Mouse (Mus musculus): ENCODE results near the gene Dhx9. TPM values are rescaled to one million over a fixed set of nuclear protein-coding genes. Genes with fewer than 3 reads are reported as not detected.
"Not testable (repeated sequence)": the region's sequence is repeated elsewhere in the genome, so short reads cannot be mapped to it uniquely, and the experiment has no call there.

Gene Dhx9
- polyA plus RNA-seq, 1 experiment from 2014 or later: 27.0 TPM

DNA sequence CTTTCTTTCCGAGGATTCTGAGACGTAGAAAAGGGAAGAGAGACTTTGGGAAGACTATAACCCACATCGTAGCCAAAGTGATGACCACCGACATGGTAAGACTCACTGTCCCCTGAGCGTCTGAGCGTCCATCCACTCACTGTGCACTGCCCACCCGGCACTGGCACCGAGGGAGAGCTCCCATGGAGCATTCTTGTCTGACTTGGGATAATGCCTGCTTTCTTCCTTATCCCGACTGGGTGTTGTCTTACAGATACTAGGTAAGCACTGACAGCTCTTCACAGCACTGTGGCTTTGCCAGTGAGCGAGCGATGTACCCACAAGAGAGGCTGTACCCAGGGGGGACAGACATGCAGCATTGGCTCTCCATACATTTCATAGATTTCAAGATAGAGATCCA lies 49.9 kb downstream of the Dhx9 start:
- no peak overlapping the region for H3K27ac ChIP-seq (ENCODE audit: low read depth, low read length)
- no peaks in the 10 kb centered on the region for H3K36me3 ChIP-seq (ENCODE audit: control insufficient read depth, insufficient read depth, low read length)
- H3K4me2 ChIP-seq: no peak overlapping the region
- H3K9ac ChIP-seq (ENCODE audit: low read length): no peak overlapping the region
- H3K9me3 ChIP-seq (ENCODE audit: control insufficient read depth, low read length): no peaks in the 10 kb centered on the region
- ATAC-seq (ENCODE audit: low FRiP score) (no peak), DNase-seq (ENCODE audit: low spot score, missing footprints) (peak; percentile 70)
- no peaks in the 10 kb centered on the region for H3K4me1 ChIP-seq (ENCODE audit: control insufficient read depth, insufficient read depth, low read length)
- WGBS: 88% methylated on average over 11 of the region's 11 CpGs
- H3K27me3 ChIP-seq (ENCODE audit: control insufficient read depth, insufficient read depth, low read length): no peaks in the 10 kb centered on the region
- H3K4me3 ChIP-seq (ENCODE audit: low read depth, low read length): no peak overlapping the region

GRCm38 (mm10) chr1:153433851-153434589 lies 53.4 kb downstream of the Dhx9 start:
- Histone ChIP-seq H3K4me3 (ENCODE audit: low read depth, low read length) (no peak overlapping the region), H3K27me3 (ENCODE audit: control insufficient read depth, insufficient read depth, low read length) (no peaks in the 10 kb centered on the region), H3K9me3 (ENCODE audit: control insufficient read depth, low read length) (no peaks in the 10 kb centered on the region), H3K36me3 (ENCODE audit: control insufficient read depth, insufficient read depth, low read length) (no peaks in the 10 kb centered on the region), H3K9ac (ENCODE audit: low read length) (no peak overlapping the region), H3K4me2 (no peak overlapping the region), H3K4me1 (ENCODE audit: control insufficient read depth, insufficient read depth, low read length) (no peaks in the 10 kb centered on the region), H3K27ac (ENCODE audit: low read depth, low read length) (no peak overlapping the region)
- WGBS: 84% methylated on average over 5 of the region's 5 CpGs
- no peak for ATAC-seq (ENCODE audit: low FRiP score)
- peak; percentile 76 for DNase-seq (ENCODE audit: low spot score, missing footprints)

DNA sequence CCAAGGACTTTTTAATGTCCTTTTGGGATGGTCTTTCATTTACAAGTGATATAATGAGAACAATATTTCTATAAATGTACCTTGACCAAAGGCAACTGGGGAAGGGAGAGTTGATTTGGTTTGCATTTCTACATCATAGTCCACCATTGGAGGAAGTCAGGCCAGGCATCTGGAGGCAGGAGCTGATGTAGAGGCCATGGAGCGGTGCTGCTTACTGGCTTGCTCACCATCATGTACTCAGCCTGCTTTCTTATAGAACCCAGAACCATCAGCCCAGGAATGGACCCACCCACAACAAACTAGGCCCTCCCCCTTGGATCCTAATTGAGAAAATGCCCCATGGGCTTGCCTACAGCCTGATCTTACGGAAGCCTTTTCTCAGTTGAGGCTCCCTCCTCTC lies 55.1 kb downstream of the Dhx9 start:
- WGBS: 93% methylated on average over 2 of the region's 2 CpGs
- DNase-seq (ENCODE audit: low spot score, missing footprints): peak; percentile 70
- no peak overlapping the region for H3K27ac ChIP-seq (ENCODE audit: low read depth, low read length)
- no peaks in the 10 kb centered on the region for H3K4me1 ChIP-seq (ENCODE audit: control insufficient read depth, insufficient read depth, low read length)
- no peak overlapping the region for H3K9ac ChIP-seq (ENCODE audit: low read length)
- no peak overlapping the region for H3K4me3 ChIP-seq (ENCODE audit: low read depth, low read length)
- ATAC-seq (ENCODE audit: low FRiP score): no peak
- H3K9me3 ChIP-seq (ENCODE audit: control insufficient read depth, low read length): no peaks in the 10 kb centered on the region
- no peaks in the 10 kb centered on the region for H3K36me3 ChIP-seq (ENCODE audit: control insufficient read depth, insufficient read depth, low read length)
- H3K27me3 ChIP-seq (ENCODE audit: control insufficient read depth, insufficient read depth, low read length): no peaks in the 10 kb centered on the region
- H3K4me2 ChIP-seq: no peak overlapping the region

DNA sequence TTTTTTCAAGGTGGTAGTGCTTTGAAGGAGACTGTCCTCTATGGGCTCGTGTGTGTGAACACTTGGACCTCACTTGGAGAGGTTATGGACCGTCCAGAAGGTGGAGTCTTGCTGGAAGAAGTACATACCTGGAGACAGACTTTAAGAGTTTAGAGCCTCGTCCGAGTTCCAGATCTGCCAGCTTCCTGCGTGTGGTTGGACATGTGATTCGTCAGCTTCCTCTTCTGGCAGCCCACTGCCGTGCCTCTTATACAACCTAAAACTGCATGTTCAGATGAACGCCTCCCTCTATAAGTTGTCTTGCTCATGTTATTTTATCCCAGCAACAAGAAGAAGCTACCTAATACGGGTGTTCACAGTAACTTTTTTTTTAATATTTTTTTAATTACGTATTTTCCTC lies 55.8 kb downstream of the Dhx9 start:
- 87% methylated on average over 10 of the region's 10 CpGs for WGBS

GRCm38 (mm10) chr1:153431158-153431557 lies 56.3 kb downstream of the Dhx9 start:
- Histone ChIP-seq H3K4me2 (no peak overlapping the region), H3K4me3 (ENCODE audit: low read depth, low read length) (no peak overlapping the region), H3K27ac (ENCODE audit: low read depth, low read length) (no peak overlapping the region), H3K36me3 (ENCODE audit: control insufficient read depth, insufficient read depth, low read length) (no peaks in the 10 kb centered on the region), H3K27me3 (ENCODE audit: control insufficient read depth, insufficient read depth, low read length) (no peaks in the 10 kb centered on the region), H3K9me3 (ENCODE audit: control insufficient read depth, low read length) (no peaks in the 10 kb centered on the region), H3K9ac (ENCODE audit: low read length) (no peak overlapping the region), H3K4me1 (ENCODE audit: control insufficient read depth, insufficient read depth, low read length) (no peaks in the 10 kb centered on the region)
- ATAC-seq (ENCODE audit: low FRiP score): no peak
- WGBS: 72% methylated on average over 7 of the region's 7 CpGs
- DNase-seq (ENCODE audit: low spot score, missing footprints): peak; percentile 72

More for the DNA sequence above, 55.8 kb downstream of the Dhx9 start:
- no peak overlapping the region for H3K4me3 ChIP-seq (ENCODE audit: low read depth, low read length)
- H3K9me3 ChIP-seq (ENCODE audit: control insufficient read depth, low read length): no peaks in the 10 kb centered on the region
- no peak overlapping the region for H3K4me2 ChIP-seq
- H3K4me1 ChIP-seq (ENCODE audit: control insufficient read depth, insufficient read depth, low read length): no peaks in the 10 kb centered on the region
- H3K27me3 ChIP-seq (ENCODE audit: control insufficient read depth, insufficient read depth, low read length): no peaks in the 10 kb centered on the region
- H3K9ac ChIP-seq (ENCODE audit: low read length): no peak overlapping the region
- no peaks in the 10 kb centered on the region for H3K36me3 ChIP-seq (ENCODE audit: control insufficient read depth, insufficient read depth, low read length)
- DNase-seq (ENCODE audit: low spot score, missing footprints) (no peak), ATAC-seq (ENCODE audit: low FRiP score) (no peak)
- H3K27ac ChIP-seq (ENCODE audit: low read depth, low read length): no peak overlapping the region

DNA sequence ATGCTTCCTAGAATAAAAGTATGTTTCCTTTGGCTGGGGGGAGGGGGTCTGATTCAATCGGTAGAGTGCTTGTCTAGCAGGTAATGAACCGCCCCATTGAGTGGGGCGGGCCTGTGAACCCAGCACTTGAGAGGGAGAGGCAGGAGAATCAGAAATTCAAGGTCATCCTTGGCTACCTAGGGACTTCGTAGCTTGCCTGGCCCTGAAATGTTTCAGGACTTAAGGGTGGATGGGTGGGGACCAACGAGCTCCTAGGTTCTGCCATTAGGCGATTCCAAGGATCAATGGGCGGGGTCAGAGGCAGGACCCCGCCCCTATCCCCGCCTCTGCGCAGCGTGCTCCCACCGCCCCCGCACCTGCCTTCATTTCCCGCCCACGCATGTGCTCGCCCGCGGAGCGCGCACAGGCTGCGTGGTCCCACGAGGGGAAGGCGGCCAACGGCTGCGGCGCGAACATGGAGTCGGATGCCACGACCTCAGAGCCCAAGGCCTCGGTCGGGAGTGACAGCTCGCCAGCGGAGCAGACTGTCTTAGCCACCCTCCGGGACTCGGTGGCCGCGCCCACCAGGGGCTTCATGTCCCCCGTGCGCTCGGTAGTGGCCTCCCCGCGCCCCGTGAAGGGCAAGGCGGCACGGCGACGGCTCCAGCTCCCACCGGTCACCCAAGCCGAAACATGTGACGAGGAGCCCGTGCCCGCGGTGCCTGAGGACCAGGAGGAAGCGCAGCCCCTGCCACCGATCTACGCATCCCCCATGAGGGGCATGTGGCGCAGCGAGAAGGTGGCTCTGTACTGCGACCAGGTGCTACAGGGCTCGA lies 62.5 kb downstream of the Dhx9 start, which contains the start of gene Shcbp1l:
Shcbp1l (plus strand) TSS at position 393 of the 815 bp plus-strand sequence.
- WGBS: 2% methylated on average over 60 of the region's 60 CpGs

DNA sequence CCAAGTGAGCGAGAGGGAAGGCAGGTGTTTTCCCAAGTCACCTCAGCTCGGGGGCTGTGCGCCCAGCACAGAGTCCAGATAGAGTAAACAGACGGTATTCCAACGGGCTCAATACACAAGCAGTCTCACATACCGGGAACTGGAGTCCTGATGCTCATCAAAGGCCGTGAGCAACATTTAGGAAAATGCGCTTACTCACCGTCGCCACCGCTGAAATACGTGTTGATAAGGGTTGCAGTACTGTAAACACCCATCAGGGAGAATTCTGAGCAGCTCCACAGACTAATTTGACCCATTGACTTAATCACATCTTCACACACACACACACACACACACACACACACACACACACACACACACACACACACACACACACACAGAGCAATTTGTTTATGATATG lies 63.2 kb downstream of the Dhx9 start:
- ATAC-seq (ENCODE audit: low FRiP score) (0 out of 2 replicates have a peak, but pooled peaks have one; percentile 15), DNase-seq (ENCODE audit: low spot score, missing footprints) (no peak)
- Histone ChIP-seq H3K4me1 (ENCODE audit: control insufficient read depth, insufficient read depth, low read length) (peaks cover 2% of the 10 kb centered on the region; the same call in 1 of the 2 replicates), H3K27ac (ENCODE audit: low read depth, low read length) (no peak overlapping the region), H3K4me3 (ENCODE audit: low read depth, low read length) (peak overlapping the region; percentile 53), H3K4me2 (peak overlapping the region; percentile 93), H3K9ac (ENCODE audit: low read length) (no peak overlapping the region), H3K9me3 (ENCODE audit: control insufficient read depth, low read length) (no peaks in the 10 kb centered on the region), H3K36me3 (ENCODE audit: control insufficient read depth, insufficient read depth, low read length) (no peaks in the 10 kb centered on the region), H3K27me3 (ENCODE audit: control insufficient read depth, insufficient read depth, low read length) (peaks cover 11% of the 10 kb centered on the region; the same call in 1 of the 2 replicates)
- WGBS: 44% methylated on average over 12 of the region's 12 CpGs

More for the DNA sequence above, 62.5 kb downstream of the Dhx9 start, which contains the start of gene Shcbp1l:
- Histone ChIP-seq H3K4me1 (ENCODE audit: control insufficient read depth, insufficient read depth, low read length) (peaks cover 2% of the 10 kb centered on the region; the same call in 1 of the 2 replicates), H3K4me3 (ENCODE audit: low read depth, low read length) (peak within 1 kb of the TSS; percentile 53), H3K27me3 (ENCODE audit: control insufficient read depth, insufficient read depth, low read length) (peaks cover 11% of the 10 kb centered on the region; the same call in 1 of the 2 replicates), H3K9ac (ENCODE audit: low read length) (peak within 1 kb of the TSS; percentile 58), H3K36me3 (ENCODE audit: control insufficient read depth, insufficient read depth, low read length) (no peaks in the 10 kb centered on the region), H3K9me3 (ENCODE audit: control insufficient read depth, low read length) (no peaks in the 10 kb centered on the region), H3K4me2 (peak within 1 kb of the TSS; percentile 93), H3K27ac (ENCODE audit: low read depth, low read length) (no peak within 1 kb of the TSS)
- ATAC-seq (ENCODE audit: low FRiP score) (peak; percentile 89), DNase-seq (ENCODE audit: low spot score, missing footprints) (peak; percentile 92)

- DNase-seq (ENCODE audit: low spot score, missing footprints); H3K4me2 ChIP-seq; H3K4me1 ChIP-seq (ENCODE audit: control insufficient read depth, insufficient read depth, low read length); H3K27ac ChIP-seq (ENCODE audit: low read depth, low read length); H3K9ac ChIP-seq (ENCODE audit: low read length); H3K27me3 ChIP-seq (ENCODE audit: control insufficient read depth, insufficient read depth, low read length); H3K9me3 ChIP-seq (ENCODE audit: control insufficient read depth, low read length); H3K36me3 ChIP-seq (ENCODE audit: control insufficient read depth, insufficient read depth, low read length); ATAC-seq (ENCODE audit: low FRiP score); H3K4me3 ChIP-seq (ENCODE audit: low read depth, low read length): not testable (repeated sequence)
- WGBS: 71% methylated on average over 4 of the region's 4 CpGs
Observed at GRCm38 (mm10) chr1:153417805-153418204, 69.7 kb downstream of the Dhx9 start.

Measured in midbrain, embryonic 11.5 days (tissue).